Mouse (Mus musculus): ENCODE results near the gene Ube2v1. TPM values are rescaled to one million over a fixed set of nuclear protein-coding genes. Genes with fewer than 3 reads are reported as not detected.

Ube2v1 gene
- polyA plus RNA-seq, 1 experiment from 2014 or later, result 356 TPM

DNA sequence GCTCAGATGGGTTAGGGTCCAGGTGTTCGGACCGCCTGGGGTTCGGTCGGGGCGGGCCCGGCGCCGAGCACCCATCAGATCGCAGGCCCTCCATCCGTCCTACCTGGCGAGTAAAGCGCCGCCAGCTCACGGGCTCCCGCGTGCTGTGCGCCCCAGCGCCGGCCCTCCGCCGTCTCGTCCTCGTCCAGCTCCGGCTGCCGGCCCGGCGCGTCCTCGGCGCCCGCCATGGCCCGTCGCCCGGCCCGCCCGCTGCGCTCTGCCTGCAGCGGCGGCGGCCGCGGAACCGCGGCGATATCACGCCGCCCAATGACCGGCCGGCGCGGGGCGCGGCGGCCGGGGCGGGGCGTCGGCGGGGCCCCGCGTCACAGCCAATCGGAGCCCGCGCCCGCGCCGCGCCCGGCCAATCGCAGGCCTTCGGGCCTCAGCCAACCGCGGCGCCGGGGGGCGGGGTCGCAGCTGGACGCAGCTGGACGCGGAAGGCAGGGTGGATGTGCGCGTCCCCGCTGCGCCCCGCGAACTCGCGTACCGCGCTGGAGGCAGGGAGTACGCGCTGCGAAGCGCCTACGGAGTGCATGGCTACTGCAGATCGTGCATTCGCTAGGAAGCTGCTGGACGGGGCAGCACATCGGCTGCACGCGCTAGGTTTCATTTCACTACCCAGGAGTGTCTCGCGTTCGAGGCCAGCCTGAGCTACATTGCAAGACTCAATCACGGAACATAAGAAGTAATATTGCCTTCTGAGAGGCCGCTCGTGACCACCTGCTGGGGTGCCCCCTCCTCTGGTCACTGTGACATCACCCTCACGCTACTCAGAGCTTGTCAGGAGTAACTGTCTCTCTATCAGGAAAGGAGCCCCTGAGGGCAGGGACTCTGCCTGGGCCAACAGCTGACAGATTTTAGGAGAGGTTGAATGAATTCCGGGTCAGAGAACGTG, 29.6 kb upstream of the Ube2v1 start, which contains the start of gene Gm20431:
Gene Gm20431, minus strand, starts transcription at position 227 of the 934 bp plus-strand sequence.
- H3K27me3 ChIP-seq, result no peaks in the 10 kb centered on the region; the same call in 1 of the 2 replicates
- H3K9ac ChIP-seq, result peak within 1 kb of the TSS; percentile 98
- under 1% methylated on average over 107 of the region's 110 CpGs for WGBS
- H3K4me2 ChIP-seq, result peak within 1 kb of the TSS; percentile 87
- peak within 1 kb of the TSS; percentile 75 for H3K27ac ChIP-seq (replicated peaks)
- H3K4me1 ChIP-seq (replicated peaks), result peaks cover 42% of the 10 kb centered on the region
- H3K4me3 ChIP-seq, result peak within 1 kb of the TSS; percentile 95
- no peaks in the 10 kb centered on the region for H3K36me3 ChIP-seq
- H3K9me3 ChIP-seq, result no peaks in the 10 kb centered on the region
- ATAC-seq (ENCODE audit: low FRiP score, low read depth), result peak; percentile 95

DNA sequence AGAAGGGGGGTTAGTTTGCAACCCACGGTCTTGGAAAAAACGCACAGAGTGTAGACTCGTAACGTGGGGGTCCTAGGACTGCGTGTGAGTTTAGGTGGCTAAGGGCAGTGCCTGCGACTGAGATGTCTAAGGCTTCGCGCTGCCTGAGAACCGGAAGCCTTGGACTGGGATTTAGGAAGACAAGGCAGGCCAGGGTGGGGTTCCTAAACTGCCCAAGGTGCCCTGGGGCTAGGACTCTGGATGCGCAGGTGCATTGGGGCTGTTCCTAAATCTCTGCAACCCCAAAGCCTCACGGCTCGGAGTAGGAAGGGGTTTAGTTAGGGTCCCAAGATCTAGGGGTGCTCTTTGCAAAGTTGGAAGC, 28.7 kb upstream of the Ube2v1 start:
- Histone ChIP-seq H3K4me1 (replicated peaks) (peaks cover 45% of the 10 kb centered on the region), H3K36me3 (no peaks in the 10 kb centered on the region), H3K4me2 (peak overlapping the region; percentile 87), H3K27ac (replicated peaks) (no peak overlapping the region), H3K27me3 (no peaks in the 10 kb centered on the region; the same call in 1 of the 2 replicates), H3K9me3 (no peaks in the 10 kb centered on the region), H3K9ac (peak overlapping the region; percentile 98), H3K4me3 (peak overlapping the region; percentile 95)
- WGBS, result 2% methylated on average over 12 of the region's 12 CpGs
- no peak for ATAC-seq (ENCODE audit: low FRiP score, low read depth)

DNA sequence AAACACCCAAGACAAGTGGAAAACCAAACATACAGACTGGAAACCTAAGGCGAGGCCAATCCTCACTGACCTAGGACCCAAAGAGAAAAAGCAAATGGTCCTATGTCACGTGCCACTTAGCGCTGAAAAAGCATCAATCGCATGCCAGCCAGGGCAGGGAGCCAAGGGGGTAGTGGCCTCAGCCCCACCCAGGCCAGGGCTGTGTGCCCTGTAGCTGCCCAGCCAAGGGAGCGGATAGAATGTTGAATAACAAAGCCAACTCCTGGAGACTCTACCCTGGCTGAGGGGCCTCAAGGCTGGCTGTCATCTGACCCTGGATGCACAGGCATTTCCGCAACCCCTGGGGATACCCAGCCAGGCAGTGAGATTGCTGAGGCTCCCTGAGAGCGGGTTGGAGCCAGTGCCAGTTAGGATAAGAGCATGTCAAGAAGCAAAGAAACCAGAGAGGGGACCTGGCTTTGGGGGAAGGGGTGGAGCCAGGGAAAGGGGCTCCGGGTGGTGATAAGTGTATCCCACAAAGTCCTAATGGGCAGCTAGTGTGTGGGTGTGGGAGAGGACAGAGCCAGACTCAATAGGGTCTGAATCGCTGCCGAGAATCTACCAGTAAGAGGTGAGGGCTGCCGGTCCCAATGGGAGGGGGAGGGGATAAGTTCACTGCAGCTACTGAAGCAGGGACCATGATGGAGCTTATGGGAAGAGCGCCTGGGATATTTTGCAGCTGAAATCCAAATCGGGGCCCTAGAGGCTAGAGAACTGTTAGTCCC, 28.1 kb upstream of the Ube2v1 start:
- Histone ChIP-seq H3K27me3 (no peaks in the 10 kb centered on the region; the same call in 1 of the 2 replicates), H3K36me3 (no peaks in the 10 kb centered on the region), H3K27ac (replicated peaks) (no peak overlapping the region), H3K9me3 (no peaks in the 10 kb centered on the region), H3K4me2 (peak overlapping the region; percentile 87), H3K4me1 (replicated peaks) (peaks cover 45% of the 10 kb centered on the region), H3K9ac (peak overlapping the region; percentile 98), H3K4me3 (peak overlapping the region; percentile 95)
- ATAC-seq (ENCODE audit: low FRiP score, low read depth), result no peak
- 18% methylated on average over 13 of the region's 13 CpGs for WGBS

DNA sequence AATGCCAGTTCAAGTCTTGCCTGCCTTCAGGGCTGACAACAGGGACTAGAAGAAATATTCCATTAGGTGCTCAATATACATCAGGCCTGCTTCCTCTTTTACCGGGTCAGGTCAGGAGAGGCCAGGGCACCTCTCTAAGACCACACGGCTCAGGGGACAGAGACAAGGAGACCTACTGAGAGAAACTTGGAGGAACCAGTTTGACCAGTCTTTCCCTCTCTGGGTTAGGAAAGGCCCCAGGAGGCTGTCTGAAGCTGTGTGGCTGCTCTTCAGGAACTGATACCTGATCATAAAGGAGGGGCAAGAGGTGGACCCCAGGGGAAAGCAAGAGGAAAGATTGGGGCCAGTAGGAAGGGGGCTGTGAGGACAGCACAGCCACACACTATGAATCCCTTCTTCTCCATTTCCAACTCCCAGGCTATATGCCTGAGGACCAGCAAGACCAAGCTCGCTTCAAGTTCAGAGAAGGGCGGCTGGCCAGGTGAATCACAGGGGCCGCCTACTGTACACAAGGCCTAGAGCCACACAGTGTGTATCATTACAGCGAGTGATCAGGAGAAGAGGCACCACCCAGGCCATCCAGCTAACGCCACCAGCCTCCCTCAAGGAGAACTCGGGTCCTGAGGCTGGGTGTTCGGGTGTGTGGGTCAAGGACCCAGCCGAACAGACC, 27.4 kb upstream of the Ube2v1 start:
- H3K36me3 ChIP-seq, result no peaks in the 10 kb centered on the region
- H3K27ac ChIP-seq (replicated peaks), result no peak overlapping the region
- no peaks in the 10 kb centered on the region for H3K9me3 ChIP-seq
- H3K4me2 ChIP-seq, result peak overlapping the region; percentile 87
- ATAC-seq (ENCODE audit: low FRiP score, low read depth), result no peak
- H3K4me1 ChIP-seq (replicated peaks), result peaks cover 45% of the 10 kb centered on the region
- H3K4me3 ChIP-seq, result no peak overlapping the region
- H3K27me3 ChIP-seq, result no peaks in the 10 kb centered on the region; the same call in 1 of the 2 replicates
- 77% methylated on average over 10 of the region's 10 CpGs for whole genome bisulfite sequencing
- H3K9ac ChIP-seq, result 0 out of 2 replicates have a peak overlapping the region, but pooled peaks have one; percentile 98

DNA sequence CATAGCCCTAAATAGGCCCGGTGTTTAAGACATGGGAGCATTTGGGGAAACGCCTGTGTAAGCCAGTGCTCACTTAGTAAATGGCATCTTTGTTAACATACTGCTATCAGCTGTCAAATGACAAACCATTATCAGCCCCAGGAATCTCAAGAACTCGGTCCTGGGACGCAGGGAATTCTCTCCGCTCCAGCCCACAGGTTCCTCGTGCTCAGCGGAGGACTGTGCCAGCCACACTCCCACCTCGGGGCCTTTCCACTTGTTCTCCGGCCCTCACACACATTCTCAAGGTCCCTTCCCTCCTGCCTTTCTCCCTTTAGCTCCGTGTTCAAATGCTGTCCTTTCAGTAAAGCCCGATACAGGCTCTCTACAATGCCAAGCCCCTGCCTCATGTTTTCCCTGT, 26.8 kb upstream of the Ube2v1 start:
- no peak overlapping the region for H3K9ac ChIP-seq
- H3K27me3 ChIP-seq, result no peaks in the 10 kb centered on the region; the same call in 1 of the 2 replicates
- WGBS, result 82% methylated on average over 11 of the region's 11 CpGs
- H3K9me3 ChIP-seq, result no peaks in the 10 kb centered on the region
- no peak overlapping the region for H3K27ac ChIP-seq (replicated peaks)
- H3K4me3 ChIP-seq, result no peak overlapping the region
- H3K4me2 ChIP-seq, result 0 out of 2 replicates have a peak overlapping the region, but pooled peaks have one; percentile 87
- no peak for ATAC-seq (ENCODE audit: low FRiP score, low read depth)
- peaks cover 45% of the 10 kb centered on the region for H3K4me1 ChIP-seq (replicated peaks)
- no peaks in the 10 kb centered on the region for H3K36me3 ChIP-seq

DNA sequence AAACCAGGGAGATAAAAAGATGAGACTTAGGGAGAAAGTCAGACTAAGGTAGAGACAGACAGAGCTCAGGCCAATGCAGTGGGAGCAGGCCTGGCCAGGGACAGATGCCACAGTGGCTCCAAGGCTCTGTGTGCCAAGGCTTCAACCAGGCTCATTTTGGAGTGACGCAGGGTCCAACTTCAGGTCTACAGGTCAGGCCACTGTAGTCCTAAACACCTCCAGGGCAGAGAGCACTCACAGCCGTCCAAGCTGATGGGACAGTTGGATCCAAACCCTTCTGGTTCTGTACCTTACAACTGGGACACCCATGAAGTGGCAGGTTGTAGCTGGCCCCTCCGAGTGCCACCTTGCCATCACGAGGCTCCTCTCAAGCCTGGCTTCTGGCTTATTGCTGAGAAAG, 26.1 kb upstream of the Ube2v1 start:
- Histone ChIP-seq H3K27me3 (no peaks in the 10 kb centered on the region; the same call in 1 of the 2 replicates), H3K9me3 (no peaks in the 10 kb centered on the region), H3K36me3 (no peaks in the 10 kb centered on the region), H3K4me2 (no peak overlapping the region), H3K27ac (replicated peaks) (no peak overlapping the region), H3K9ac (no peak overlapping the region), H3K4me1 (replicated peaks) (peaks cover 45% of the 10 kb centered on the region), H3K4me3 (no peak overlapping the region)
- ATAC-seq (ENCODE audit: low FRiP score, low read depth), result no peak
- 97% methylated on average over 4 of the region's 4 CpGs for WGBS

DNA sequence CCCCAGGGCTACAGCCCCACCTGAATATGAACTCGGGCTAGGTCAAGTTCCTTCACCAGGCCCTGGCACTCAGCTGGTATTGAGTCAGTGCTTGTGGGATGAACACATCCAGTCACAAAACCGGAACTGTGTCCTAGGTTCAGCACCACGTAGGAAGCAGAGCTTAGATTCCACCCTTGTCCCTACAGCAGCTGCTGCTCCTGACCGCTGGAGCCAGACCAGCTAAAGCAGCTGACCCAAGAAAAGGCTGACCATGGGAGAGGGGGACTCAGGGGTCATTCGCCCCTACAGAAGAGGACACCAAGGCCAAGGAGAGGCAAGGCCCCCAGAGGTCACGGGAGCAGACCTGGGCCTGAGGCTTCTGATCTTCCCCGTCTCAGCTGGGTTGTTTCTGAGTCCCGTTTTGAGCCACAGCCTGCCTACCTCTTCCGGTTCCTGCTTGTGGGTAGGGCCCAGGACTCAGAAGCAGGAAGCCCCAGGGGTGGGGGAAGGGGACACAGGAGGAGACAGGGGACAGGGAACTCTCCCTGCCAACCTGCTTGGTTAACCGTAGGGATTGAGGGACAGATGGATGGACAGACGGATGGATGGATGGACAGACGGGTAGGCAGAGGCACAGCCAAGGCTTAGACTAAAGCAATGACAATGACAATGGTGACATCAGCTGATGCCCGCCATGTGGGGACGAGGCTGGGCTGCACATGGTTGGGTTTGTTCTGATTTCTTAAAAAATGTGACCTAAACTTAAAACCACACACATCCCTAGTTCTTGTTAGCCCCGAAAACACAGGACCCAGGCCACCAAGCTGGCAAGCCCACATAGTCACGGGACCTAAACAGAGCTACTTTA, 25.0 kb upstream of the Ube2v1 start:
- no peaks in the 10 kb centered on the region for H3K9me3 ChIP-seq
- H3K4me3 ChIP-seq, result no peak overlapping the region
- H3K9ac ChIP-seq, result 0 out of 2 replicates have a peak overlapping the region, but pooled peaks have one; percentile 4
- H3K27ac ChIP-seq (replicated peaks), result no peak overlapping the region
- H3K27me3 ChIP-seq, result no peaks in the 10 kb centered on the region
- no peak for ATAC-seq (ENCODE audit: low FRiP score, low read depth)
- 86% methylated on average over 16 of the region's 16 CpGs for WGBS
- no peak overlapping the region for H3K4me2 ChIP-seq
- no peaks in the 10 kb centered on the region for H3K36me3 ChIP-seq
- peaks cover 40% of the 10 kb centered on the region for H3K4me1 ChIP-seq (replicated peaks)

DNA sequence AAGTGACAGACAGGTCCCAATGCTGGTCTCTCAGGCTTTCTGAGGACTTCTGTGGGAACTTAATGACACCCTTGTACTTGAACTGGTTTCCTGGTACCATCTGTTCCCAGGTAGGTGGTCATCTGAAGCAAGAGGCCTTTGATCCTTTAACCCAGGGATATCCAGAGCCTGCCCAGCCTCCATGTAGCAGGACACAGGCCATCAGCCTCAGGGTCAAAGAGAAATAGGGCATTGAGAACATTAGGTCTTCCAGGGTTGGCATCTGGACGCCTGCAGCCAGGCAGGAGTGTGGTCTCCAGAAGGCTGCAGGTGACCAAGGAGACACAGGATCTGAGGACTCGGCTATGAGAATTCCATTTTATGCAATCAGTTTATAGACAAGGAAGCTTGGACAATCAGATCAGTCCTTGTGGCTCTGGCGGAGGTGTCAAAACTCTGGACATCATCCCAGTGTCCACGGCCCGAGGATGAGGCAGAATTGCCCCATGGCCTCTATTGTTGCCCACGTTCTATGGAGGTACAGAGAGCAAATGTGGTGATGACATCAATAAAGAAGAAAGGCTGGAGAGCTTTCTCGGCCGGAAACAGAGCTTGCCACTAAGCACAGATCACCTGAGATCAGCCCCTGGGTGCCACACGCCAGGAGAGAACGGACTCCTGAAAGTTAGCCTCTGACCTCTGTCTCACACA, 23.2 kb upstream of the Ube2v1 start:
- no peak overlapping the region for H3K4me2 ChIP-seq
- H3K36me3 ChIP-seq, result no peaks in the 10 kb centered on the region
- no peaks in the 10 kb centered on the region for H3K9me3 ChIP-seq
- H3K4me1 ChIP-seq (replicated peaks), result peaks cover 27% of the 10 kb centered on the region
- no peak overlapping the region for H3K9ac ChIP-seq
- no peak for ATAC-seq (ENCODE audit: low FRiP score, low read depth)
- H3K27me3 ChIP-seq, result no peaks in the 10 kb centered on the region
- 93% methylated on average over 10 of the region's 10 CpGs for WGBS
- no peak overlapping the region for H3K27ac ChIP-seq (replicated peaks)
- no peak overlapping the region for H3K4me3 ChIP-seq

DNA sequence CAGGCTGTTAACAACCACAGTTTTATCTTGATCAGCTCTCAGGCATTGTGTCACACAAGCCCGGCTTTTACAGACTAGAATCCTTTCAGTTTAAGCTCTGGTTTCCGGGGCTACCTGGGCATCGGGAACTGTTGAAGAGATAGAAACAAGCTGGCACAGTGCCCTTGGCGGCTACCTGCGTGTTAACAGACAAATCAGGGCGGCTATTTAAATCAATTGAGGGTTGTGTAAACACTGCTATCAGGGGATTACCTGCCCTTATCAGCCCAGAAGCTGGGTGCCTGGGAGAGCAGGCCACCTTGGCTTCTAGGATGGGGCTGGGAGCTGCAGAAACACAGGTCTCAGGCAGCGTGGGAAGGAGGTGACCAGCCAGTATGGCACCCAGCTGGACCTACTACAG, 20.8 kb upstream of the Ube2v1 start:
- Histone ChIP-seq H3K4me2 (no peak overlapping the region), H3K36me3 (peaks cover 3% of the 10 kb centered on the region; the same call in 1 of the 2 replicates), H3K9ac (no peak overlapping the region), H3K9me3 (no peaks in the 10 kb centered on the region), H3K4me1 (replicated peaks) (0 out of 2 replicates have a peak, but pooled peaks cover 6% of the 10 kb centered on the region), H3K4me3 (no peak overlapping the region), H3K27ac (replicated peaks) (no peak overlapping the region), H3K27me3 (no peaks in the 10 kb centered on the region)
- WGBS, result 84% methylated on average over 7 of the region's 7 CpGs
- ATAC-seq (ENCODE audit: low FRiP score, low read depth), result no peak

DNA sequence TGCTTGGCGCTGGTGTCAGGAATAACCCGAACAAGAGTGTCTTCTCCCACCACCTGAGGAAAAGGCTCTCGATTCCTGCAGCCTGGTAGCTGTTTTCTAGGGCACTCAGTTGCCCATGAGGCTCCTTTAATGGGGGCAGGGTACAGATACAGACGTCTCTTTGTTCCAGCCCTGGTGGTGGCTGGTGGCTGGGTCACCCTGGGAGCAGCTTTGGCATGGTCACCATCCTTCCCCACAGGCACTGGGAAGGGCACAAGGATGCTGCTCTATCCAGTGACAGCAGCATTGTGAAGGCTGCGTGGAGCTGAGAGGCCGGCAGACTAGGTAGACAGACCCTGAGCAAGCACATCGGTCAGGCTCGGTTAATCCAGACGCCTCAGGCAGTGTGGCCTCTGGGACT, 19.7 kb upstream of the Ube2v1 start:
- Histone ChIP-seq H3K4me2 (no peak overlapping the region), H3K4me1 (replicated peaks) (0 out of 2 replicates have a peak, but pooled peaks cover 4% of the 10 kb centered on the region), H3K27ac (replicated peaks) (no peak overlapping the region), H3K9me3 (no peaks in the 10 kb centered on the region), H3K36me3 (peaks cover 3% of the 10 kb centered on the region; the same call in 1 of the 2 replicates), H3K9ac (no peak overlapping the region), H3K27me3 (no peaks in the 10 kb centered on the region), H3K4me3 (no peak overlapping the region)
- 85% methylated on average over 9 of the region's 9 CpGs for WGBS
- ATAC-seq (ENCODE audit: low FRiP score, low read depth), result no peak

All from hindbrain, embryonic 15.5 days (tissue).